Mouse (Mus musculus) intestine, postnatal 0 days (tissue): ENCODE data around the gene Pcsk6. TPM values are rescaled to one million over a fixed set of nuclear protein-coding genes. Genes with fewer than 3 reads are reported as not detected.
"Not testable (repeated sequence)": the region's sequence is repeated elsewhere in the genome, so short reads cannot be mapped to it uniquely, and the experiment has no call there.

Experiments
- ATAC-seq: fragments of 200-750 bp; cut with Nextera tagmentation; 2 replicates; pipeline ENCODE4 v1.8.0; 2017; ENCODE audit warnings: mild to moderate bottlenecking, moderate TSS enrichment, moderate library complexity
- H3K27ac ChIP-seq: fragments of 300-500 bp; sonication (generic); 2 replicates; pipeline ENCODE4 v1.5.1; 2014; ENCODE audit warnings: mild to moderate bottlenecking, low read depth, low read length, moderate library complexity
- H3K27me3 ChIP-seq: fragments of 300-500 bp; sonication (generic); replicated peaks from 2 replicates; pipeline ENCODE4 v1.6.1; 2014; ENCODE audit warnings: low read length, mixed read lengths; ENCODE audit not compliant: control insufficient read depth, insufficient read depth
- H3K36me3 ChIP-seq: fragments of 300-500 bp; sonication (generic); 2 replicates; pipeline ENCODE4 v1.6.1; 2014; ENCODE audit warnings: mild to moderate bottlenecking, moderate library complexity; ENCODE audit not compliant: control insufficient read depth, insufficient read depth
- H3K4me1 ChIP-seq: fragments of 300-500 bp; sonication (generic); replicated peaks from 2 replicates; pipeline ENCODE4 v1.6.1; 2014; ENCODE audit warnings: antibody characterized with exemption, low read length, mixed read lengths; ENCODE audit not compliant: control insufficient read depth, insufficient read depth
- H3K4me2 ChIP-seq: fragments of 300-500 bp; sonication (generic); replicated peaks from 2 replicates; pipeline ENCODE4 v1.6.1; 2014; ENCODE audit warnings: low read depth, mild to moderate bottlenecking, moderate library complexity
- H3K4me3 ChIP-seq: fragments of 300-500 bp; sonication (generic); 2 replicates; pipeline ENCODE4 v1.5.1; 2014; ENCODE audit warnings: low read depth, low read length
- H3K9ac ChIP-seq: fragments of 300-500 bp; sonication (generic); 2 replicates; pipeline ENCODE4 v1.6.1; 2014; ENCODE audit warnings: mild to moderate bottlenecking, low read depth, low read length
- H3K9me3 ChIP-seq: fragments of 300-500 bp; sonication (generic); 2 replicates; pipeline ENCODE4 v1.6.1; 2016; ENCODE audit warnings: mixed run types; ENCODE audit not compliant: control insufficient read depth
- CTCF ChIP-seq: sonication (generic); IDR thresholded peaks from 2 replicates; pipeline ENCODE4 v1.5.1; 2016; ENCODE audit warnings: low read depth, mild to moderate bottlenecking, control low read depth, antibody characterized with exemption, moderate library complexity
- whole genome bisulfite sequencing: fragments of 180-500 bp; shearing (Covaris S2); extraction: QIAGEN DNeasy Blood & Tissue Kit; methylation state at CpG from one replicate; pipeline ENCODE4 v1.1.7; 2014; 5-methylcytosine and 5-hydroxymethylcytosine counted together
- polyA plus RNA-seq: library from polyadenylated mRNA; unstranded; fragments of >200 nt; fragmentation: Nextera tagmentation; extraction: Ambion mirVana; gene quantifications from 2 replicates; pipeline ENCODE4 v1.2.1, GENCODE M21; 2015

The Pcsk6 gene
- polyA plus RNA-seq, 1 experiment from 2014 or later = 4.7 TPM

DNA sequence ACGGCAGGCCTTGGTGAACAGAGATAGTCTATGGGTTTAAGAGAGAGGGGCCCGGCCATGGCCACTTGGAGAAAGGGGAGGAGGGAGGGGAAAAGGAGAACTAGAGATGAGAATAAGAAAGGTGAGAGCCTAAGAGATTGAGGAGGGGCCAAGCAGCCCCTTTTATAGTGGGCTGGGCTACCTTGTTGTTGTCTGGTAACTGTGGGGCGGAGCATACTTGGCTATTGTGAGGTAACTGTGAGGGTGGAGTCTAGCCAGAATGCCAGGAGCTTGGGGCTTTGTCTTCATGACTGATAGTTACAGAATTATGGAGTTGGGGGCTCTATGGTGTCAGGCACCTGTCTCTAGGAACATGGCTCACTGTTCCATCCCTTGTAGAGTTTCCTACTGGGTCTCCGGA lies 56.9 kb downstream of the Pcsk6 start:
- Histone ChIP-seq H3K27me3 (no peaks in the 10 kb centered on the region; the same call in 1 of the 2 replicates), H3K9me3 (no peaks in the 10 kb centered on the region), H3K9ac (no peak overlapping the region), H3K4me3 (no peak overlapping the region), H3K4me1 (no peaks in the 10 kb centered on the region), H3K27ac (no peak overlapping the region), H3K4me2 (no peak overlapping the region), H3K36me3 (no peaks in the 10 kb centered on the region)
- ATAC-seq = no peak
- no peak for TF ChIP-seq CTCF
- 93% methylated on average over 4 of the region's 4 CpGs for WGBS

DNA sequence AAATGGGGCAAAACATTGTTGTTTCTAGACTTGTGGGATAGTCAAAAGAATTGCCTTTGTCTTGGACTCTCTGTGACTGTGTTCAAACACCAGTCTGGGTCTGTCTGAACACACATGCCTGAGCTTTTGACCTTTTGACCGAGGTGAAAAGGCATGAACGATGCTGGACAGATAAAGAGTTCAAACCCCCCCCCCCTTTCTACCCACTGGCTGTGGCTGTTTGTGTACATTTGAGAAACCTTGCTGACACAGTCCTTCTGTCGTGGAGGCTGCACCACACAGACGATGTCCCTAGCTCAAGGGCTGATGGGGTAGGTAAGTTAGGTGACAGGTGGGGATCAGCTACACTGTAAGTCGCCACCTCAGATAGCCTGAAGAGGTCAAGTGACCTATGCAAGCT lies 67.9 kb downstream of the Pcsk6 start:
- Histone ChIP-seq H3K9ac (no peak overlapping the region), H3K4me1 (no peaks in the 10 kb centered on the region), H3K9me3 (no peaks in the 10 kb centered on the region), H3K4me3 (no peak overlapping the region), H3K27ac (no peak overlapping the region), H3K36me3 (no peaks in the 10 kb centered on the region), H3K27me3 (no peaks in the 10 kb centered on the region), H3K4me2 (no peak overlapping the region)
- TF ChIP-seq CTCF = no peak
- ATAC-seq = no peak
- 15% methylated on average over 5 of the region's 5 CpGs for WGBS

- 67% methylated on average over 11 of the region's 11 CpGs for WGBS
- Histone ChIP-seq H3K9me3 (no peaks in the 10 kb centered on the region), H3K4me1 (no peaks in the 10 kb centered on the region), H3K4me3 (no peak overlapping the region), H3K27me3 (no peaks in the 10 kb centered on the region), H3K36me3 (no peaks in the 10 kb centered on the region), H3K9ac (no peak overlapping the region), H3K27ac (no peak overlapping the region), H3K4me2 (no peak overlapping the region)
- no peak for TF ChIP-seq CTCF
- no peak for ATAC-seq
Measured at GRCm38 (mm10) chr7:65930478-65930877, 68.9 kb downstream of the Pcsk6 start.

DNA sequence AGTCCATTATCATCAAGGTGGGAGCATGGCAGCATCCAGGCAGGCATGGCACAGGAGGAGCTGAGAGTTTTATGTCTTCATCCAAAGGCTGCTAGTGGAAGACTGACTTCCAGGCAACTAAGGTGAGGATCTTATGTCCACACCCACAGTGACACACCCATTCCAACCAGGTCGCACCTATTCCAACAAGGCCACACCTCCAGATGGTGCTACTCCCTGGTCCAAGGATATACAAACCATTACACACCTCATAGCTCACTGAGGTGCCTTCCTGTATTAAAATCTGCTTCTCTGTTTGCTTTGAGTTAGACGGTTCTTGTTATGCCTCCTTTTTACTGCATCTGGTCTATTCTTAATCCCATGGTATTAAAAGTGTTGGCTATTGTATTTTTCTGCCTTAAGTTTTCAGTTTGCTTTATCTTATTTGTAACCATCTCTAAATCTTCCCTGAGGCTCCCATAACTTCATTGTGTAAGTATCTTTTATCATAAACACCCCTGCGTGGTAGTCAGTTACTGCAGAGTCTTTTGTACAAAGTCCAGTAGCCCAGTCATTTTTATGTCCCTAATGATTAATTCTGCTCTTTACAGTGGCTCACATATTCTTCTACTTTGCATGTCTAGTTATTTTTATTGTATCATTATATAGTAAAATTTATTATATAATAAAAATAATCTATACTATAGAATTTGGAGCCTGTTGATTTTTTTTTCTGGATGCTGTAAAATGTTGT lies 72.9 kb downstream of the Pcsk6 start:
- not testable (repeated sequence) for H3K9ac ChIP-seq, H3K4me3 ChIP-seq, H3K27me3 ChIP-seq, H3K27ac ChIP-seq, H3K9me3 ChIP-seq, H3K4me2 ChIP-seq, H3K4me1 ChIP-seq, H3K36me3 ChIP-seq
- WGBS = 36% methylated on average over 3 of the region's 3 CpGs
- ATAC-seq = peak; percentile 82

DNA sequence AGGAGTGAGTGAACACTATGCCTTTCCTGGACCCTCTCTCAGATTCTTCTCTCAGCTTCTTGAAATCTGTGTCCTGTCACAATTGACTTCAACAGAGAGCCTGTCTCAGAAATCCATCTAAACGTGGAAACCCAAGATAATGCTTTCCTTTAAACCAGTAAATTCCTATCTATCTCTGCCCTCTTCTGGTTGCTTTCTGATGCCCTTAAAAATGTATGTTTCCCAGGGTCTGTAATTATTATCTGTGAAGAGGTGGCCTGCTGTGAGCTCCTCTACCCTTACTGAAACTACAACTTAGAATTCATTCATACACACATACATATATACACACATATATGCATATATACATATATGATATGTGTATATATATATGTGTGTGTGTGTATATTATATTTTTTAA lies 73.7 kb downstream of the Pcsk6 start:
- no peak overlapping the region for H3K27ac ChIP-seq
- H3K4me1 ChIP-seq = no peaks in the 10 kb centered on the region
- no peak overlapping the region for H3K9ac ChIP-seq
- no peak overlapping the region for H3K4me2 ChIP-seq
- ATAC-seq = no peak
- TF ChIP-seq CTCF = peak; percentile 29; the same call in 1 of the 2 replicates
- H3K27me3 ChIP-seq = no peaks in the 10 kb centered on the region
- WGBS = 2% methylated on average over 1 of the region's 1 CpGs
- H3K36me3 ChIP-seq = no peaks in the 10 kb centered on the region
- H3K4me3 ChIP-seq = no peak overlapping the region
- no peaks in the 10 kb centered on the region for H3K9me3 ChIP-seq

GRCm38 (mm10) chr7:65940988-65941387 lies 79.5 kb downstream of the Pcsk6 start:
- Histone ChIP-seq H3K4me1 (peaks cover 6% of the 10 kb centered on the region; the same call in 1 of the 2 replicates), H3K9me3 (no peaks in the 10 kb centered on the region), H3K36me3 (no peaks in the 10 kb centered on the region), H3K4me3 (no peak overlapping the region), H3K27ac (no peak overlapping the region), H3K4me2 (no peak overlapping the region), H3K27me3 (no peaks in the 10 kb centered on the region), H3K9ac (no peak overlapping the region)
- TF ChIP-seq CTCF = no peak
- no peak for ATAC-seq
- 55% methylated on average over 7 of the region's 7 CpGs for WGBS
